Mouse (Mus musculus): ENCODE results near the gene Dnaic1. TPM values are rescaled to one million over a fixed set of nuclear protein-coding genes. Genes with fewer than 3 reads are reported as not detected.

The Dnaic1 gene
- polyA plus RNA-seq, 1 experiment from 2014 or later: 2.3 TPM

DNA sequence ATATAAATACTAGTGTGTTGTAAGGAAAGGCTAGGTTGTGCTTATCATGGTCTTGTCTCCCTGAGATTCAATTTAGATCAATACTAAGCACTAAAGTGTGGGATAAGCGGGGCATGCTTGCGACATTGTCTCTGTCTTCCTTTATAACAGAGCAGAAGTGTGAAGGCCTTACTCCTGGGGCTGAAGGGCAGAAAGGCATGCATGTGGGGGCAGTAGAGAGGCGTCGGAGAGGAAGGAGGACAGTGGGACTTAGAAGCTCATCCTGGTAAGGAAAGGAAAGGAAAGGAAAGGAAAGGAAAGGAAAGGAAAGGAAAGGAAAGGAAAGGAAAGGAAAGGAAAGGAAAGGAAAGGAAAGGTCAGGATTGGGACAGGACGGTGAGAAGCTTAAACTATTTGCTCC is 1.9 kb downstream of the Dnaic1 start:
- Histone ChIP-seq H3K4me1 (peaks cover 29% of the 10 kb centered on the region), H3K9ac (replicated peaks) (no peak overlapping the region), H3K27me3 (no peaks in the 10 kb centered on the region; the same call in 1 of the 2 replicates), H3K36me3 (no peaks in the 10 kb centered on the region), H3K27ac (replicated peaks) (no peak overlapping the region), H3K4me2 (replicated peaks) (no peak overlapping the region), H3K4me3 (no peak overlapping the region), H3K9me3 (no peaks in the 10 kb centered on the region)
- 23% methylated on average over 5 of the region's 5 CpGs for WGBS
- no peak for ATAC-seq (ENCODE audit: low FRiP score, low read depth)

DNA sequence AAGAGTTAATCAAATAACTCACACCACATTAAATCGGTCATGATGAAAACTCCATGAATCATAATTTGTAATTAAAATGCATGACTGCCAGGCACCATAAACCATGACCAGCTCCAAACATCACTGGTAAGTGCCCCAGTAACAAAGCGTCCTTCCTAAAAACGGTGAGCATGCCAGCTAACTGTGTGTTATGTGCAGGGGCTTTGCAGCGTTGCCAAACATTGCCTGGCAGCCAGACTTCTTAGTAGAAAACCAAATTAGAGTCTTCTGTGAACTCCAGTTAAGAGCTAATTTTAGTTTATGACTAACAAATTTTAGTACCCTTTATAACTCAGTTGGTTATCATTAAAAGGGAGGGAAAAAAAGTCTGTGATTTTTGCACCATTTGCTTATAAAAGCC is 3.9 kb downstream of the Dnaic1 start:
- H3K9me3 ChIP-seq: no peaks in the 10 kb centered on the region
- H3K4me3 ChIP-seq: no peak overlapping the region
- H3K4me1 ChIP-seq: peaks cover 20% of the 10 kb centered on the region
- no peak overlapping the region for H3K27ac ChIP-seq (replicated peaks)
- 80% methylated on average over 4 of the region's 4 CpGs for WGBS
- no peaks in the 10 kb centered on the region; the same call in 1 of the 2 replicates for H3K27me3 ChIP-seq
- no peak for ATAC-seq (ENCODE audit: low FRiP score, low read depth)
- no peaks in the 10 kb centered on the region for H3K36me3 ChIP-seq
- no peak overlapping the region for H3K4me2 ChIP-seq (replicated peaks)
- no peak overlapping the region for H3K9ac ChIP-seq (replicated peaks)

DNA sequence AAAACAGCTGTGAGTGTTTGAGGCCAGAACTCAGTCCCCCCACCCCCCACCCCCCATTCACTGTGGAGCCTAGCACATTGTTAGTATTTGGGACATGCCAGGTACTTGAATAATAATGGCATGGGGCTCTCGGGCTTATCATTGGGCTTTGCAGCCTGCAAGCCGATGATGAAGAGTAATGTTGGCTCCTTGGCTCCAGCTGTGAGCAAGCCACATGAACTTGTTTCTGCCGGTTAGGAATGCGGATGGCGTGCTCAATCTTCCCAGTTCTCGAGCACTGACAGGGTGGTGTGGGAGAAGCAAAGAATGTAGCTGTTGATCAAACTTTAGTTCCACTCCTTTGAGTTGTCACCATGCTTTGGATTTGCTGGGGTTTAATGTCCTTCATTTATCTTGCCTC is 6.3 kb downstream of the Dnaic1 start:
- no peak overlapping the region for H3K9ac ChIP-seq (replicated peaks)
- no peaks in the 10 kb centered on the region for H3K9me3 ChIP-seq
- H3K36me3 ChIP-seq: no peaks in the 10 kb centered on the region
- H3K27me3 ChIP-seq: no peaks in the 10 kb centered on the region; the same call in 1 of the 2 replicates
- H3K27ac ChIP-seq (replicated peaks): no peak overlapping the region
- no peak for ATAC-seq (ENCODE audit: low FRiP score, low read depth)
- WGBS: 42% methylated on average over 6 of the region's 6 CpGs
- H3K4me1 ChIP-seq: peaks cover 18% of the 10 kb centered on the region
- no peak overlapping the region for H3K4me2 ChIP-seq (replicated peaks)
- H3K4me3 ChIP-seq: no peak overlapping the region

DNA sequence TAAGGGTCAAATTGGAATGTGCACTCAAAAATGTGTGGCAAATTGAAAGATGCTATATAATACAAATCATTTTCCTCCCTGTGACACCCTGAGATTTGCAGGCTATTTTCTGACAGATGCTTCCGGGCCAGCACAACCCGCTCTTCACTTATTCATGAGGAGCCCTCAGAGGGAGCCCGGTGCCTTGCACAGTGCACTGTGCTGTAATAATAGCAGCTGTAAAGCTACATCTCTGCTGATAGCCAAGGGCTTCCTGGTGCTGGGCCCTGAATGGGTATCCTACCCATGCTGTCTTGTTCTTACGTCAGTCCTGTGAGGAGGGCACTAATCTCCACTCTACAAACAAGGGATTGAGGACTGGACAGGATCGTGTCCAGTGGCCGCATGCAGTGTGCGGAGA is 13.8 kb downstream of the Dnaic1 start:
- Histone ChIP-seq H3K4me2 (replicated peaks) (no peak overlapping the region), H3K27me3 (no peaks in the 10 kb centered on the region), H3K9me3 (no peaks in the 10 kb centered on the region), H3K4me1 (peaks cover under 1% of the 10 kb centered on the region; the same call in 1 of the 2 replicates), H3K9ac (replicated peaks) (no peak overlapping the region), H3K4me3 (no peak overlapping the region), H3K36me3 (no peaks in the 10 kb centered on the region), H3K27ac (replicated peaks) (no peak overlapping the region)
- peak; percentile 58 for ATAC-seq (ENCODE audit: low FRiP score, low read depth)
- WGBS: 68% methylated on average over 7 of the region's 7 CpGs

DNA sequence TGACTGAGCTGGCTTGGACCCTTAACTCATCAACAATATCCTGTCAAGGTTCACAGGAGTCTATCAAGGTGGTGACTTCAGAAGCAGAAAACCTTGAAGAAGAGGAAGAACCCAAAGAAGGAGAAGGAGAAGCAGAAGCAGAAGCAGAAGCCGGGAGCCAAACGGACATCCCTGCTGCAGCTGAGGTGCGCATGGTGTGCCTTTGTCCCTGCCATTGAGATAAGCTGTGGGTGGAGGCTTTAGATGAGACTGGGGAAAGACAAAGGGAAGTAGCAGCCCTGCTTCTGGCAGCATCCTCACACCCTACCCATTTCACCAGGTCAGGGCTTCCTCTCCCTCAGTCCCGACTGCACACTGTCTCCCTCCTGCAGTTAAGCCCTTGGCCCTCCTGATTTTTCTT is 33.2 kb downstream of the Dnaic1 start:
- WGBS: 30% methylated on average over 4 of the region's 4 CpGs

DNA sequence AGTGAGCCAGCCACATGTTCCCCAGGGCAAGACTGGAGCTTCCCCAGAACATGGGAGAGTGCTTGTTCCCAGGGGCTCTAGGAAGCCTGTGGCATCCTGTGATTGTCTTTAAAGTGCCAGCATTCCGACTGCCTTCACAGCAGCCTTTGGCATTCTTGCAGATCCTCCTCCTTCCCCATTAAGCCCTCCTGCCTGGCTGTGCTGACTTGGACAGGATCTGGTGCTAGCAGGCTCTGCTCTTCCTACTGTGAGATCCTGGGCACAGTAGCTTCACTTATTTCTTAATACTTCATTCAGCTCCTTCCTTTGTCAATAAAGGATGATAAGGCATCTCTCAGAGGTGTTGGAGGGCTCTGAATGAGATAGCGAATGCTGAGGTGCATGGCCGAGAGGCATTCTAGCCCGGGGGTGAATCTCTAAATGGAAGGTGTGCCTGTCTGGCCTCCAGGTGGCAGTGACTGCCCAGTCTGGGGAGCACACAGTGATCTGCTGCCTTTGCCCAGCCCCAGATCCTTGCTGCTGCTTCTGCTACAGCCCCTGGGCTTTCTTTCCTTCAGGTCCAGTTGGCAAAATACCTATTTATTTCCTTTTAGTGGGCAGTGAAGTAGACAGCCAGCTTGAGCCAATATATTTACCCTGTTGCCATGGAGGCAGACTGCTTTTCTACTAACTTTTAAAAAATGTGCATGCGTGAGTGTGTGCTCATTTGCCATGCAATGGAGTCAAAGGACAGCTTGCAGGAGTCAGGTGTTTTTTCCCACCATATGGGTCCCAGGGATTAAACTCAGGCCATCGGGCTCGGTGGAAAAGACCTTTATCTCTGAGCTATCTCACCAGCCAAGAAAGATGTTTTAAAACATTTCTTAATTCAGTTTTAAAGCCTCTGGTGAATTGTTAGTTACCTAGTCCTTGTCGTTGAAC is 35.2 kb downstream of the Dnaic1 start:
- no peaks in the 10 kb centered on the region for H3K36me3 ChIP-seq
- H3K27ac ChIP-seq (replicated peaks): 0 out of 2 replicates have a peak overlapping the region, but pooled peaks have one; percentile 0
- WGBS: 31% methylated on average over 8 of the region's 8 CpGs
- H3K4me1 ChIP-seq: peaks cover 17% of the 10 kb centered on the region
- H3K27me3 ChIP-seq: peaks cover 13% of the 10 kb centered on the region; the same call in 1 of the 2 replicates
- no peak overlapping the region for H3K4me2 ChIP-seq (replicated peaks)
- H3K4me3 ChIP-seq: no peak overlapping the region
- no peak overlapping the region; the same call in 1 of the 2 replicates for H3K9ac ChIP-seq (replicated peaks)
- H3K9me3 ChIP-seq: no peaks in the 10 kb centered on the region
- ATAC-seq (ENCODE audit: low FRiP score, low read depth): 0 out of 2 replicates have a peak, but pooled peaks have one; percentile 27

More for the DNA sequence above, 33.2 kb downstream of the Dnaic1 start:
- Histone ChIP-seq H3K36me3 (no peaks in the 10 kb centered on the region), H3K4me2 (replicated peaks) (no peak overlapping the region), H3K9me3 (no peaks in the 10 kb centered on the region), H3K4me3 (no peak overlapping the region), H3K9ac (replicated peaks) (no peak overlapping the region), H3K4me1 (peaks cover 13% of the 10 kb centered on the region), H3K27ac (replicated peaks) (no peak overlapping the region), H3K27me3 (peaks cover 11% of the 10 kb centered on the region; the same call in 1 of the 2 replicates)
- no peak for ATAC-seq (ENCODE audit: low FRiP score, low read depth)

DNA sequence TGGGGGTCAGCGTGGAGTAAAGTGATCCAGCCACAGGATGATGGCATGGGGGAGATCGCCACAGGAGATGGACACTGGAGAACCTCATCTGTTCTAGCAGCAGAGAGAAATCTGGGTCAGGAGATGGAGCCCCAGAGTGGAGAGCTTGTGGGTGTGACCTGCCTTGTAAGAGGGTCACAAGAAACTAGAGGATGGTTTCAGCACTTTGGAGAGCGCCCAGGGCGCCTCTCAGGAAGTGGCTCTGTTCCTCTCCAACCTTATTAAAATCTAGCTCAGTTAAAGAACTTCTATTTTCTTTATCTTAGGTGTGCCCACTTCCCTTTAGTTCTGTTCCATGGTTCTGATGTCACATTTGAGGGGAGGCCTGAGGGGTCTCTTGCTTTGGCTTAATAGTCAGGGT is 37.2 kb downstream of the Dnaic1 start:
- no peak overlapping the region for H3K27ac ChIP-seq (replicated peaks)
- H3K9ac ChIP-seq (replicated peaks): no peak overlapping the region
- no peaks in the 10 kb centered on the region for H3K36me3 ChIP-seq
- peaks cover 35% of the 10 kb centered on the region for H3K4me1 ChIP-seq
- H3K4me3 ChIP-seq: no peak overlapping the region
- WGBS: 43% methylated on average over 4 of the region's 4 CpGs
- H3K27me3 ChIP-seq: peaks cover 17% of the 10 kb centered on the region; the same call in 1 of the 2 replicates
- ATAC-seq (ENCODE audit: low FRiP score, low read depth): no peak
- H3K4me2 ChIP-seq (replicated peaks): no peak overlapping the region
- H3K9me3 ChIP-seq: no peaks in the 10 kb centered on the region

DNA sequence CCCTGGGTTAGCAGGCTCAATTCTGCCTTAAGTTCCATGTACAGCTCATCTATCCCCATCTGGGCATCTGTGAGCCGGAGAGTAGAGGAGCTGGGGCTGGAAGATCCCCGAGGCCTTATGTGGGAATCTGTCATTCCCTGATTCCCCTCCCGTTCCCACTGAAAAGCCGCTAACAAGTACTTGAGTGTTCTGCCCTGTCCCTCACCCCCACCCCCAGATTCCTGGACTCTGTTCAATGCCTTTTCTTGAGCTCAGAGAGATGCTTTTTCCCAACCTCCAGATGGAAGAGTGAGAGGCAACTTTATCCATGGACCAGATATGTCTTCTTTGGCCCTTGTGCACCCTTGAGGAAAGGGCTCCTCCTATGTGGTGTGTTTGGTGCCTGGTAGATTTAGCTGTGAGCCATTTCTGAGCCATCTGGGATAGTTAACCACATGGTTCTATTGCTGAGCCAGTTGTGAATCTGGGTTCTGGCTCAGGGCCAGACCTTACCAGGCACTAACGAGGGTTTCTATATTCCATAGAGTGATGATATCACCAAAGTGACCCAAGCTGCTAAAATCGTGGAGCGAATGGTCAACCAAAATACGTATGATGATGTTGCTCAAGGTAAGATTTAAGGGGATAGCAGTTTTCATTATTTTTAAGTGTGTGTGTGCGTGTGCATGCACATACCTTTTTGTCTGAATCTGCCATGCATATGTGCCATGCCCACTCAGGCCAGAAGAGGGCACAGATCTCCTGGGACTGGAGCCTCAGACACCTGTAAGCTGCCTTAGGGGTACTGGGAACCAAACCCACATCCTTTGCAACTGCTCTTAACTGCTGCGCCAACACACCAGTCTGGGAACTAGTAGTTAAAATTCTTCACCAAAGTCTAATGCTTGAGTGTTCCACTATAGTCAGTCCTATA is 40.4 kb downstream of the Dnaic1 start:
- H3K4me3 ChIP-seq: no peak overlapping the region
- 0 out of 2 replicates have a peak overlapping the region, but pooled peaks have one; percentile 3 for H3K27ac ChIP-seq (replicated peaks)
- ATAC-seq (ENCODE audit: low FRiP score, low read depth): no peak
- WGBS: 83% methylated on average over 10 of the region's 10 CpGs
- H3K4me1 ChIP-seq: peaks cover 49% of the 10 kb centered on the region
- no peaks in the 10 kb centered on the region for H3K36me3 ChIP-seq
- H3K27me3 ChIP-seq: peaks cover 10% of the 10 kb centered on the region
- H3K9ac ChIP-seq (replicated peaks): no peak overlapping the region
- H3K9me3 ChIP-seq: no peaks in the 10 kb centered on the region
- H3K4me2 ChIP-seq (replicated peaks): no peak overlapping the region

DNA sequence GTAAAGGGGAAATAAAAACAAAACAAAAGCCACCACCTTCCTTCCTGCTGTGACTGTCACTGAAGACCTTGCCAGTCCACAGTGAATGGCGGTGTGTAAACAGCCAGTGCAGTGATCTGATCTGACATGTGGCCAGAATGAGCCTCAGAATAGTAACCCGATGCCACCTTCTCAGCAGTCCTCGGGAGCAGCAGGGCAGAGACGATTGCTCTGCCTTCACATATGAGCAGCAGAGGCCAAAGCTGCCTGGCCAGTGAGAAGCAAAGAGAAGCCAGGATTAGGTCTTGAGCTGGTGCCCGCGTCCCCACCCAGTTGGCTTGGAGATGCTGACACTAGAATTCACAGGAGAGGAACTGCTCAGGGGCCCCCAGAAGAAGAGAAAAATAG is 41.0 kb downstream of the Dnaic1 start:
- Histone ChIP-seq H3K9me3 (no peaks in the 10 kb centered on the region), H3K4me1 (peaks cover 48% of the 10 kb centered on the region), H3K36me3 (no peaks in the 10 kb centered on the region), H3K4me3 (no peak overlapping the region), H3K27ac (replicated peaks) (no peak overlapping the region), H3K9ac (replicated peaks) (no peak overlapping the region), H3K4me2 (replicated peaks) (no peak overlapping the region), H3K27me3 (peaks cover 17% of the 10 kb centered on the region)
- no peak for ATAC-seq (ENCODE audit: low FRiP score, low read depth)
- WGBS: 42% methylated on average over 6 of the region's 6 CpGs

DNA sequence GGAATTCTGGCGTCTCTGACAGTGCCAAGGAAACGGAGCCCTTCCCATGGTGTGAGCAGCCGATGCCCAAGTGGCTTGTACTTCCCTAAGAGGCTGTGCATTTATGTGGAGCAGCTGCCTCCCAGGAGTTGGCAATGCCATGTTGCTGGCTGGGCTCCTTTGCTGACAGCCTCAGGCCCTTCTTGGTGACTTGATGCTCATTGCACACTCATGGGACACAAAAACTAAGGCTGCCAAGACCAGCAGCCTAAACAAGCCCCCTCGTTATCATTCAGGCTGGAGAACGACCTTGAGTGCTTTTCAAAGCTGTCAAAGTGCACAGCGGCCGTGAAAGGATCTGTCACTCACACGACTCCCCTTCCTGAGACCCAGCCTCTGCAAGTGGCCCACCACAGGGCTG is 42.6 kb downstream of the Dnaic1 start:
- Histone ChIP-seq H3K27me3 (peaks cover 29% of the 10 kb centered on the region), H3K9ac (replicated peaks) (no peak overlapping the region), H3K4me3 (no peak overlapping the region), H3K9me3 (no peaks in the 10 kb centered on the region), H3K4me2 (replicated peaks) (no peak overlapping the region), H3K4me1 (peaks cover 54% of the 10 kb centered on the region), H3K27ac (replicated peaks) (peak overlapping the region; percentile 82), H3K36me3 (no peaks in the 10 kb centered on the region)
- ATAC-seq (ENCODE audit: low FRiP score, low read depth): peak; percentile 63
- 28% methylated on average over 8 of the region's 8 CpGs for WGBS

DNA sequence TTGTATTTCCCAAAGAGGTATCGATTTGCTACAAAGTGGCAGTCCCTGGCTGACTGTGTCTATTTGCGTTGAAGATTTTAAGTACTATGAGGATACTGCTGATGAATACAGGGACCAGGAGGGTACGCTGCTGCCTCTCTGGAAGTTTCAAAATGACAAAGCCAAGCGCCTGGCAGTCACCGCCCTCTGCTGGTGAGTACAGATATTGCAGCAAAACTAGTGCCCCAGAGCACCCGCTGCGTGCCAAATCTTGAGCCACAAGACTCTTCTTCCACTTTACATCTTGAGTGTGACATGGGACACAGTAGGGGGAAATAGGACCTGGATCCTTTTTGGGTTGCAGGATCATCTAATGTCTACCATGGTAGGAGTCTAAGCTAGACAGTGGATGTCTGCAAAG is 44.6 kb downstream of the Dnaic1 start:
- H3K9ac ChIP-seq (replicated peaks): no peak overlapping the region
- H3K36me3 ChIP-seq: no peaks in the 10 kb centered on the region
- H3K4me2 ChIP-seq (replicated peaks): no peak overlapping the region
- no peak overlapping the region for H3K4me3 ChIP-seq
- H3K4me1 ChIP-seq: peaks cover 65% of the 10 kb centered on the region
- peak; percentile 35; the same call in 1 of the 2 replicates for ATAC-seq (ENCODE audit: low FRiP score, low read depth)
- H3K27me3 ChIP-seq: peaks cover 36% of the 10 kb centered on the region
- no peaks in the 10 kb centered on the region for H3K9me3 ChIP-seq
- H3K27ac ChIP-seq (replicated peaks): peak overlapping the region; percentile 46; the same call in 1 of the 2 replicates
- WGBS: 7% methylated on average over 7 of the region's 7 CpGs

Data from midbrain, embryonic 12.5 days (tissue).